Mouse (Mus musculus) liver, postnatal 0 days (tissue): ENCODE results near the gene C2cd4c.

Experiments
- CTCF ChIP-seq: sonication (generic); IDR thresholded peaks from 2 replicates; pipeline ENCODE4 v1.5.1; 2016; ENCODE audit warnings: antibody characterized with exemption, low read depth
- EP300 ChIP-seq: IDR thresholded peaks from 2 replicates; pipeline ENCODE4 v1.6.1; 2016; ENCODE audit warnings: antibody characterized with exemption, low read depth, mild to moderate bottlenecking

- TF ChIP-seq CTCF (no peak), EP300 (no peak)
Observed at GRCm38 (mm10) chr10:79636287-79636686, 22.5 kb upstream of the C2cd4c start.
